Mouse (Mus musculus) ovary, postnatal 14 days (tissue): ENCODE results near the gene Zfp207.
"Not testable (repeated sequence)": the region's sequence is repeated elsewhere in the genome, so short reads cannot be mapped to it uniquely, and the experiment has no call there.

Experiments used
- DNase-seq: peaks from one replicate; pipeline ENCODE4 v3.0.0; 2022; ENCODE audit warnings: low spot score

Gene Zfp207

DNA sequence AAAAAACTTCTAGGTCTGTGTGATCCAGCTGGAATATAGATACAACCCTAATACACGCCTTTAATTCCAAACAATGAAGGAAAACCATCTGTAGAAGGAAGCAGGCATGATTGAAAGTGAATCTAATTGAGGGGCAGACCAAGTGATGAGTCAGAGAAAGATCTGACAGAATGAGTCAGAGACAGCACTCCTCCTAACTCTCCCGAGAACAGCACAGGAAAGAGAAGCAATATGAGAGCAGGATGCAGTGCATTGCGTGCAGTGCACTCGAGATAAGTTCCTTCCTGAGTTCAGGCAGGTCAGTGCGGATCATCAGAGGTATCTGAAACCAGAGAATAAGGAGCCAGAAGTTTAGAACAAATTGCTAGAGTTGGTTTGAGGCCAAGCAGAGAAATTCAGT lies 34.0 kb downstream of the Zfp207 start:
- no peak for DNase-seq

DNA sequence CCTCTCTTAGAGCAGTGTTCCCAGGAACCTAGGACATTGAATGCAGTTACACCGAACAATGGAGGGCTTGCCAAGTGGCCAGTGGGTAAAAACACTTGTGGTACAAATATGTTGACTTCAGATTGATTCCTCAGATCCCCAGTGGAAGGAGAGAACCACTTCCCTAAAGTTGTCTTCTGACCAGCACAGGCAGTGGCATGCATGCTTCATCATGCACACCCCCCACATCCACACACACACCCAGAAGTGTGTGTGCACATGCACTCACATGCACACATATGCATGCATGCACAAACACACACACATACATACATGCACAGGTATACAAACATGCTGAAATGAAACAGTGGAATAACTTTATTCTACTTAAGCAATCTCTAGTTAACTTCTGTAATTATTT lies 36.7 kb downstream of the Zfp207 start:
- DNase-seq = no peak

DNA sequence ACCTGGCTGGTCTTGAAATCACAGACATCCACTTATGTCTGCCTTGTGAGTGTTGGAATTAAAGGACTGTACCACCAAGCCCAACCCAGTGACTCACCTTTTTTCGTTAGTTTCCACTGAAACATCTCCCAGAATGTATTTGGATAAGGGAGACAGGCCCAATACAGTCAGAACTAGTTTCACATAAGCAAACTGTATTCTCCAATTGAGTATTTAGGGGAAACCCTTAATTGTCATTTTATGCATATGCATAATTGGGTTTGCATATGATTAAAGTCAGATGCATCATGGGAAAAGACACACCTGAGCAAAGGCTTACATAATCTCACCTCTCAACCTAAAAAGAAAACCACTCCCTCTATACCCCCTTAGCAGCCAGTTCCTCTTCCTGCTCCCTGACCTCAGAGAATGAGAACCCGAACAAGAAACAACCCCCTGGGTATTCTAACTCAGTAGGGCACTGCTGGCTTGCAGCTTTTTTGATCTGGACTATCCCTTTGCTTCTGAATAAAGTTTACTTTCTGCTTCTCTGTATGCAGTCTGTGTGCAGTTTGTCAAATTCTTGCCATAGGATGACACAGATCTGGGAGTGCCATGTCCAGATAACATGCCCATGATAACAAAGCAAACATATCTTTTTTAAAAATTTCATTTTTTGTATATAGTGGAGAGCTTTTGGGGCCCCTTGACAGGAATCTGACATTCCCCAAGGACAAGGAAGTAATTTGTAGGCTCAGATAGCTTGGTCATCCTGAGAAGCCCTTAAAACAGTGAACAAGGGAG lies 37.3 kb downstream of the Zfp207 start:
- DNase-seq = no peak

DNA sequence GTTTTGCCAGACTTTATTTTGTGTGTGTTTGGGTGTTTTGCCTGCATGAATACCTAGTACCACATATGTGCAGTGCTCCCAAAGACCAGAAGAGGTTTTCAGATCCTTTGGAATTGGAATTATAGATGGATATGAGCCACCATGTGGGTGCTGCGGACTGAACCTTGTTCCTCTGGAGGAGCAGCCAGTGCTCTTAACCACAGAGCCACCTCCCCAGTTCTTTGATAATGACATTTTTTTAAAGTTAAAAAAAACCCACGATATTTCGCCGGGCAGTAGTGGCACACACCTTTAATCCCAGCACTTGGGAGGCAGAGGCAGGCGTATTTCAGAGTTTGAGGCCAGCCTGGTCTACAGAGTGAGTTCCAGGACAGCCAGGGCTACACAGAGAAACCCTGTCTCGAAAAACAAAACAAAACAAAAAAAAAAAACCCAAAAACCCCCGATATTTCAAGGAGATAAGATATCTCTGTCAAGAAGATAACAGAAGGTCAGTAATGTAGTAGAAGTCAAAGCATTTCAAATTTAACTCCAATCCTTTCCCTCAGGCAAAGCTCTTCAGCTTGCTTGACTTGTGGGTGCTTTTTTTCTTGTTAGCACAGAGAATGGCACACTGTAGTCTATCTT lies 38.5 kb downstream of the Zfp207 start:
- DNase-seq = no peak

DNA sequence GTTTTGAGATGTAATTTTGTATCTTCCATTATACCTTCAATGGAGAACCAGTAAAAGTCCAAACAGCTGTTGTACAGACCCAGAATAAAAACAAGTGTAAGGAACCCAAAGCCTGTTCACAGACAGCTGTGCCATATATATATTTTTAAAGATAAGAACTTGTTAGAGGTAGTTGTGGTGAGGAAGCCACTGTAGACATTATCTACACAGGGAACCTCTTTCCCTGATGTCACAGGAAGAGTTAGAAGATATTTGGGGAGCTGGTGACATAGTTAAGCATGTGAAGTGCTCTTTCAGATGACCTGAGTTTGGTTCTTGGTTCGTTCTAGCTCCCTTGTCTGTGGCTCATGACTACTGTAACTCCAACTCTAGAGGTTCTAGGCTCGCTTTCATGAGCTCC lies 41.6 kb downstream of the Zfp207 start:
- DNase-seq = no peak

DNA sequence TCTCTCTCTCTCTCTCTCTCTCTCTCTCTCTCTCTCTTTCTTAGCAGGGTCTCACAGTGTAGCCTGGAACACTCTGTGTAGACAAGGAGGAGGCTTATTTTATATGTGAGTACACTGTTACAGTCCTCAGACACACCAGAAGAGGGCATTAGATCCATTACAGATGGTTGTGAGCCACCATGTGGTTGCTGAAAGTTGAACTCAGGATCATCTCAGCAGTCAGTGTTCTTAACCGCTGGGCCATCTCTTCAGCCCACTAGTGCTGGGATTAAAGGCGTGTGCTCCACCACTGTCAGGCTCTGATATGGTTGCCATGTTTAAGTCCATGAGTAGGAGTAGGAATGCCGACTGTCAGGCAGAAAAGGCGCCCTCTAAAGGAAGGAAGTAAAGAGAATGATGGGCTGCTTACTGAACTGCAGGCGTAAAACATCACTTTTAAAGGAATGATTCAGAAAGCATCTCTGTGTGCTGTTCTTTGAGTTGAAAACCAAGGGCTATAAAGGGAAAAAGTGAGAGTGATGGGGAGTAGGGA lies 42.2 kb downstream of the Zfp207 start:
- no peak for DNase-seq

DNA sequence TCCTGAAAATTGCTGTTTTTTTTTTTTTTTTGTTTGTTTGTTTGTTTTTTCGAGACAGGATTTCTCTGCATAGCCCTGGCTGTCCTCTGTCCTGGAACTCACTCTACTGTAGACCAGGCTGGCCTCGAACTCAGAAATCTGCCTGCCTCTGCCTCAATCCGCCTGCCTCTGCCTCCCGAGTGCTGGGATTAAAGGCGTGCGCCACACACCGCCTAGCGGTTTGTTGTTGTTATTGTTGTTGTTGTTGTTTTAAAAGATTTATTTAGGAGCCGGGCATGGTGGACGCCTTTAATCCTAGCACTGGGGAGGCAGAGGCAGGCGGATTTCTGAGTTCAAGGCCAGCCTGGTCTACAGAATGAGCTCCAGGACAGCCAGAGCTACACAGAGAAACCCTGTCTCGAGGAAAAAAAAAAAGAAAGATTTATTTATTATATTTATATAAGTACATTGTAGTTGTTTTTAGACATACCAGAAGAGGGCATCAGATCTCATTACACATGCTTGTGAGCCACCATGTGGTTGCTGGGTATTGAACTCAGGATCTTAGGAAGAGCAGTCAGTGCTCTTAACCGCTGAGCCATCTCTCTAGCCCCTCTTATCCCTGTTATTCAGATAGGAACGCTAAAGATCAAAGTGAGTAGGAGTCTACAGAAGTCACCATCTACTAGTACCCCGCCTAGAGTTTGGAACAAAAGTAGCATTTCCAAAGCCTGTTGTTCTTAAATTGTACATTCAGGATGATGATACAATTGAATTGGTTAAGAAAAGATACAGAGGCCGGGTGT lies 43.1 kb downstream of the Zfp207 start:
- not testable (repeated sequence) for DNase-seq

DNA sequence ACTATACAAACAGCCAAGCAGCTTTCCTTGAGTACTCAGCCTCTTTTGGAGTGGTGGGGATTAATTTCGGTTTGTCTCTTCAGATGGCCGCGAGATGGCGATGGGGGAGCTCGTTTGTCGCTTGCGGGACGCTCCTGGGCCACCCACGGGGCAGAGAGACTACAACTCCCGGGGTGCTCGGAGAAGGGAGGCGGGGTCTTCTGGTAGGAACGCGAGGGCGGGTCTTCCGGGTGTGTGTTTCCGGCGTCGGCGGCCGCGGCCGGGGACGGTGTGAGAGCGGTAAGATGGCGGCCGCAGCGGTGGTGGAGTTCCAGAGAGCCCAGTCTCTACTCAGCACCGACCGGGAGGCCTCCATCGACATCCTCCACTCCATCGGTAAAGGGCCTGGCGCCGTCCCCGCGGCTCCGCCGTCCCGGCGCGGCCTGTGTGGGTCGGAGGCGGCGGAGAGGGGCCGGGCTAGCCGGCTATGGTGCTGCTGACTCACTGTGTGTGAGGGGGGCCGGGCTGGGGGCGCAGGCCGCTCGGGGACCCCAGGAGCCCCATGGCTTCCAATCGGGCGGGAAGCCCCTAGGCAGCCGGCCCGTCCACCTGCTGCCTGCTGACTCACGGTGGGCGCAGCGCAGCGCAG lies 45.4 kb downstream of the Zfp207 start, which contains the start of gene Psmd11:
Gene Psmd11, plus strand, starts transcription at position 235 of the 628 bp plus-strand sequence.
- DNase-seq = peak; percentile 86

DNA sequence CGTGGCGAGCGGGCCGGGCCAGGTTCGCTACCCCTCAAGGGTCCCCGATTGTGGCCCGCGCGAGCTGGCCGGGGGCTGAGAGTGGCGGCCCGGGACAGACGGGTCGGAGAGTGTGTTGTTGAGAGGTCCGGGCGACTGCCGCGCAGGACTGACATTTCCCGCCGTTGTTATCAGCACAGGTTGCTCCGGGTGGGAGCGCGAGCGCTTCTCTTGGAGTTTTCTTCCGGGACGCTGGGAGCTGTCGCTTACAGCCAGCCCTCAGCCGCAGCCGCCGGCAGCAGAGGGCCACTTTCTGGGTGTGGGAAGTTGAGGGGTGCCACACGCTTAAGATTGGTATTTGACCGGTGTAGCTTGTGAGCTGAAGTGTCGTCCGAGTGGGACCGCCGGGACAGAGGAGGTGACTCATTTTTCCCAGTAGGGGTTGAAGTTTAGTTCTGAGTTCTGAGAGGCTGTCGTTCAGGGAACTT lies 46.0 kb downstream of the Zfp207 start:
- DNase-seq = peak; percentile 20

DNA sequence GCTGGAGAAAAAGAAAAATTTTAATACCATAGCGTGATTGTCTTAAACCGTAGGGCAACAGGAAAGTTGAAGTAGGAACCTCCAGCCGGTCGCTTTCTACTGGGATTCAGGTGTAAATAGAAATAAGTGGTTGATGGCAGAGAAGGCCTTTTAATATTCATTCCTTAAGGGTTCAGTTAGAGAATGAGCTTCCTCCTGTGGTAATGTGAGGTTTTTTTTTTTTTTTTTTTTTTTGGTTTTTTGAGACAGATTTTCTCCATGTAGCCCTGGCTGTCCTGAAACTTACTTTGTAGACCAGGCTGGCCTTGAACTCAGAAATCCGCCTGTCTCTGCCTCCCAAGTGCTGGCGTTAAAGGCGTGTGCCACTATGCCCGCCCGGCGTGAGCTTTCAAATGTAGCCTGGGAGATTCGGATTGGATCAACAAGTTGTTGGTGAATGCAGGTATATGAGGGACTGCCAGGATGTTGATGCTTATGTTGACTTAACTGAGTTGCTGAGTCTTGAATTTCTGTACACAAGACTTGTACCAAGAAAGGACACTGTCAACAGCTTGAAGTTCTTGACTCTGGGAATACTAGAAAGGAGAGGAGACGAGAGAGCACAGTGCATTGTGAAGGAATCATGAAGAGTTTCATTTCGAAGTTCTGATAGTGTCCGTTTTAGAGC lies 46.6 kb downstream of the Zfp207 start:
- DNase-seq = no peak

DNA sequence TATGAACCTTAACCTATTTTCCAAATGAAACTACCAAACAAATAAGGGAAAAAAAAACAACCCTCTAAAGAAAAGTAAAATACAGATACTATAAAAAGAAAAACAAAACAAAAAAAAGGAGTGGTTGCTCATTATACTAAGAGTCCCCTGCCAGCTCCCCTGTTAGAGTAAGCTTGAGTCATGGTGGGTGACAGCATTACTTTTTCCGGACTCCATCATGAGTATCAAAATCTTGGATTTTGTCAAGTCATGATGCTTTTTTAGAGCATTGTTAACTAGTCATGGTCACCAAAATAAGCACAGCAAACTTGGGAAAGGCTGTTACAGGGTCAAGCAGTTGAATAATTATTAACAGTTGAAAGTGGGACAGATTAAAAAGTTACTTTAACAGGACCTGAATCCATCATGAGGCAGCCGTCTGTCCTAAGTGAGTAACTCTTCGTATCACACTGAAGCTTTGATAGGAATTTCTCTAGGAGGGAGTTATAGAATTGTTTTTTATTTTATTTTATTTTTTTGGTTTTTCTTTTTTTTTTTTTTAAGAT lies 47.4 kb downstream of the Zfp207 start:
- DNase-seq = no peak

DNA sequence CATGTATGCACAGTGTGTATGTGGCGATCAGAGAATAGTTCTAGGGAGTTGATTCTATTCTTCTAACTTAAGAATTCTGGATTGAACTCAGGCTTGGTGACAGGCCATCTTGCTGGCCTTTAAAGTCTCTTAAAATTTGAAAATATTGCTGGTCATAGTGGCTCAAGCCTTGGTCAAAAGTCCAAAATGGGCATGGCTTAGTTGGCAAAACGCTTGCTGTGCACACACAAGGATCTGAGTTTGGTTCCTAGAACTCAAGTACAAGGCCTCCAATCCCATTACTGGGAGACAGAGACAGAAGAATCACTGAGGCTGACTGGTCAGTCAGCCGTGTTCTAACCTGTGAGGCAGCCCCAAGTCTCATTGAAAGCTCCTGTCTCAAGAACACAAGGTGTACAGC lies 63.8 kb downstream of the Zfp207 start:
- DNase-seq = no peak

DNA sequence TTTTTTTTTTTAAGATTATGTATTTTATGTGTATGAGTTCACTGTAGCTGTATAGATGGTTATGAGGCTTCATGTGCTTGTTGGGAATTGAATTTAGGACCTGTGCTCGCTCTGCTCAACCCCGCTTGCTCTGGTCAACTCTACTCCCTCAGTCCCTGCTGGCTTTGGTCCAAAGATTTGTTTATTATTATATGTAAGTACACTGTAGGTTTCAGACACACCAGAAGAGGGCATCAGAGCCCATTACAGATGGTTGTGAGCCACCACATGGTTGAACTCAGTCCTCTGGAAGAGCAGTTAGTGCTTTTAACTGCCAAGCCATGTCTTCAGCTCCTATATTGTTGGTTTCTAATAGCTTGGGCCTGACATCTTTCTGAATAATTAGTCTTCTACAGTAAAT lies 66.8 kb downstream of the Zfp207 start:
- no peak for DNase-seq

DNA sequence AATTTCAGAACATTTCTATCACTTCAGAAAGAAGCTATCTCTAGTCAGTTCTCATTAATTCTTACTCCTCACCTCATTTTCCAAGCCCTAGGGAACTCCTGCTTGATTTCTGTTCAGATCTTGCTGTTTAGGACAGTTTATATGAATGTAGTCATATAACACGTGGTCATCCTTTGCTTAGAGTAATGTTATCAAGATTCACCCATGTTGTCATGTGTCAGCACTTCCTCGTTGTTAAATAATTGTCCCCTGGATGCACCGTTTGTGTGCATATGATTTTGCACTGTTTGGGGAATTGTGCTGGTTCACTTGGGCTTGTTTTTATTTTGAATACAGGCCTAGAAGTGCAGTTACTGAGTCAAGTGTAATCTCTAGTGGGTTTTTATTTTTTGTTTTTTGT lies 69.2 kb downstream of the Zfp207 start:
- no peak for DNase-seq

DNA sequence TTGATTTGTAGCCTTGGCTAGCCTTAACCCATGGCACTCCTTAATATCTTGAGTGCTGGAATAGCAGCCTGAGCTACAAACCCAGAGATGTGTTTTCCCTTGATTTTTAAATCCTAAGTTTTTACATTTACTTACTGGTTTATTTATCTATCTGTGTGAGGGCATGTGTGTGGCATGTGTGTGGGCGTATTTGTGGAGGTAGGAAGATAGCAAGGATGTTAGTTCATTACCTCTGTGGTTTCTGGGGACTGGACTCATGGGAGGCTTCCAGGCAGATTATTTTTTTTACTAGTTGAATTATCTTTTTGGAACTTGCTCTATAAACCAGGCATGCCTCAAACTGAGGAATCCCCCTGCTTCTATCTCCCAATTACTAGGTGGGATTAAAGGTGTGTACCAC lies 70.1 kb downstream of the Zfp207 start:
- no peak for DNase-seq
